Mouse (Mus musculus) left cerebral cortex, postnatal 14 days (tissue): ENCODE data around the gene Gm13696. TPM values are rescaled to one million over a fixed set of nuclear protein-coding genes. Genes with fewer than 3 reads are reported as not detected.
A peak's percentile ranks its signal among the peaks of the same experiment; 100 is the strongest.

ENCODE experiments used
- DNase-seq, 2 experiments: peaks; one replicate each; pipeline ENCODE4 v3.0.0; 2021 to 2022; ENCODE audit warnings: low spot score in 2 of 2, mixed read lengths in 1 of 2
- intact Hi-C: fragments of 180-260 bp; cut with DNase I; formaldehyde crosslinking; loops from one replicate; pipeline ENCODE4 v1.15.1; 2025
- total RNA-seq, 2 experiments: library from RNA; stranded (reverse); gene quantifications; 2 replicates each; pipeline ENCODE4 v1.2.3; 2021

Gene Gm13696
- total RNA-seq, 2 experiments from 2014 or later = 1.2 to 1.3 TPM

GRCm38 (mm10) chr2:84021930-84022329 lies 49.0 kb downstream of the Gm13696 start:
- DNase-seq = no peak
- intact Hi-C loops = no loop called here

- DNase-seq = peak in 1 of 2 experiments; percentile 30
- intact Hi-C loops = no loop called here
Measured at GRCm38 (mm10) chr2:84022905-84023304, 50.0 kb downstream of the Gm13696 start.

- DNase-seq = no peak
- intact Hi-C loops = no loop called here
Measured at GRCm38 (mm10) chr2:84023319-84023718, 50.4 kb downstream of the Gm13696 start.

Other genes starting within 250 kb of the Gm13696 start
- 100 to 1,000 TPM; 100 to 105 TPM for gene Itgav, start 248.7 kb upstream of the Gm13696 start, total RNA-seq
- 100 to 1,000 TPM; 212 to 215 TPM for gene Fam171b, start 160.5 kb upstream of the Gm13696 start, total RNA-seq
- gene Zswim2, start 31.9 kb upstream of the Gm13696 start, total RNA-seq = not detected
- 1 to 10 TPM; 1.2 to 1.3 TPM for gene Gm13698, start 17.4 kb upstream of the Gm13696 start, total RNA-seq
- 1 to 10 TPM; 1.2 to 1.3 TPM for gene Gm13693, start 11.6 kb upstream of the Gm13696 start, total RNA-seq
- 1 to 10 TPM in 1 of 2 experiments, not detected in 1; 1.3 TPM for gene Gm13695, start 5.8 kb upstream of the Gm13696 start, total RNA-seq
- 1 to 10 TPM; 1.2 to 1.3 TPM for gene Gm13694, start 5.8 kb downstream of the Gm13696 start, total RNA-seq
- gene Gm13697, start 11.6 kb downstream of the Gm13696 start, total RNA-seq = 1 to 10 TPM; 1.2 to 1.3 TPM
- 1 to 10 TPM; 1.2 to 1.3 TPM for gene Gm13691, start 17.4 kb downstream of the Gm13696 start, total RNA-seq